Mouse (Mus musculus): Measurements from ENCODE around the gene Mug2.
"Not testable (repeated sequence)": the region's sequence is repeated elsewhere in the genome, so short reads cannot be mapped to it uniquely, and the experiment has no call there.

Mug2 gene

DNA sequence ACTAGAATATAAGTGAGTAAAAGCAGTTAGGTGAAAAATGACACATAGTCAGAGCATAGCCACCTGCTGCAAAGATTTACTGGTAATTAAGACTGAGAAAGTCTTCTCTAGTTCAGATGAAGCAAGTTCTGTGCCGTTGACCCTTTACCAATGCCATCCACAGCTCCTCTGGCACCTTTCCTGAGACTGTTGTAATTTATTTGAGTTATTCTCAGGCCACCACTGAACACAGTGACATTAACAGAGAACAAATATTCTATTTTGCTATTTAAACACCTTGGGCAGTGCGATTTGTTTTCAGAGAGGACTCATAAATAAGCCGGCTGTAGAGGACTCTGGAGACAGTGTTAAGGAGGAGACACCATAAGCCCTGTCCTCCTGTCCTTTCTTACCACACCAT is at the start of gene Mug2:
Mug2 (plus strand) TSS at position 301 of the 400 bp plus-strand sequence.
- DNase-seq (ENCODE audit: low spot score in 2 of 2) = not testable (repeated sequence)

- not testable (repeated sequence) for DNase-seq (ENCODE audit: low spot score in 2 of 2)
These were observed 48.7 kb upstream of the Mug2 start for GRCm38 (mm10) chr6:121957803-121958349.

- no peak for DNase-seq (ENCODE audit: low spot score in 2 of 2)
These were observed 30.9 kb upstream of the Mug2 start for GRCm38 (mm10) chr6:121975701-121976100.

DNA sequence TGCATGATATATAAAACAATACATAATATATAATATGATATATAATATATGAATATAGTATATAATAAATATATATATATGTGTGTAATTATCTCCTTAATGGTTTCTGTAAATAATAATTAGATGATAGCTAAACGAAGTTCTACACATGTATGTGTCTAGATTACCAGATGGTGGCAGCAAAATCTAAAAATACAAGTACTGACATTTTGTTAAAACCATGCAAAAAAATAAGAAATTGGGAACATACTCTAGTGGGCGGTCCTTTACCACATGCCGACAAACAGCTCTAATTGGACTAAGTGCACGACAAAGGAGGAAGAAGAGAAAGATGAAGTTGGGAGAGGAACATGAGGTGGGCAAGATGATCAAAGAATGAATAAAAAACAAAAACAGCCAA is 94.3 kb downstream of the Mug2 start:
- DNase-seq (ENCODE audit: low spot score in 2 of 2) = no peak

- DNase-seq (ENCODE audit: low spot score in 2 of 2) = no peak
These were observed 95.1 kb downstream of the Mug2 start for GRCm38 (mm10) chr6:122101671-122102070.

- DNase-seq (ENCODE audit: low spot score in 2 of 2) = no peak
These were observed 110.4 kb downstream of the Mug2 start for GRCm38 (mm10) chr6:122116963-122117362.

GRCm38 (mm10) chr6:122129521-122129920 is 123.0 kb downstream of the Mug2 start:
- no peak for DNase-seq (ENCODE audit: low spot score in 2 of 2)

Data from spleen, postnatal 10 days (tissue).